Mouse (Mus musculus): Measurements from ENCODE around the gene Nt5c2. TPM values are rescaled to one million over a fixed set of nuclear protein-coding genes. Genes with fewer than 3 reads are reported as not detected.
A peak's percentile ranks its signal among the peaks of the same experiment; 100 is the strongest.

Nt5c2 gene
- polyA plus RNA-seq, 1 experiment from 2014 or later: 45.3 TPM

DNA sequence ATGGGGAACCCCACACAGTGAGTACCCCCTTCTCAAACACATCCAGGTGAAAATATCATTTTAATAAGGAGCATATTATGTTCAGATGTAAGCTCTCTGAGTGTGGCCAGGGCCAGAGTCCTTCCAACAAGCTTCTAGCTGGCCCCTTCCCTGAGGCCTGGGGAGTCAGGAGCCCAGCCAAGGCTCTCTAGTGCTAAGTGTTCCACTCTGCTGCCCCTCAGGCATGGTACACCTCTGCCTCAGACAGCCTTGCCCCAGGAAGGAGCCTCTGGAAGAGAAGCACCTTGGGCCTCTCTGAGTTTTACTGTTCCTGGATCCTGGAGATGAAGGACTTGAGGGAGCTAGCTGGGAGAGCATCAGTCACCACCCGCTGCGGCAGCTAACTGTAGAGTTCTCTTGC lies 135.1 kb downstream of the Nt5c2 start:
- no peaks in the 10 kb centered on the region for H3K9me3 ChIP-seq (ENCODE audit: low read length)
- 91% methylated on average over 2 of the region's 2 CpGs for WGBS
- no peaks in the 10 kb centered on the region for H3K27me3 ChIP-seq (replicated peaks; ENCODE audit: insufficient read depth, low read length)
- H3K4me3 ChIP-seq (ENCODE audit: low read depth, low read length): no peak overlapping the region
- ATAC-seq (no peak), DNase-seq (ENCODE audit: low spot score) (no peak)
- no peaks in the 10 kb centered on the region for H3K36me3 ChIP-seq (ENCODE audit: insufficient read depth, low read length)
- H3K27ac ChIP-seq (ENCODE audit: low read length): no peak overlapping the region
- TF ChIP-seq EP300 (IDR thresholded peaks at IDR 0.05): no peak
- no peak for TF ChIP-seq CTCF (IDR thresholded peaks at IDR 0.05)
- no peaks in the 10 kb centered on the region for H3K4me1 ChIP-seq (ENCODE audit: insufficient read depth, low read depth, low read length)
- no peak overlapping the region for H3K9ac ChIP-seq (replicated peaks; ENCODE audit: low read depth)
- H3K4me2 ChIP-seq (replicated peaks; ENCODE audit: low read depth, low read length): no peak overlapping the region

- Histone ChIP-seq H3K4me3 (ENCODE audit: low read depth, low read length) (no peak overlapping the region), H3K9ac (replicated peaks; ENCODE audit: low read depth) (no peak overlapping the region), H3K27me3 (replicated peaks; ENCODE audit: insufficient read depth, low read length) (no peaks in the 10 kb centered on the region), H3K9me3 (ENCODE audit: low read length) (no peaks in the 10 kb centered on the region), H3K27ac (ENCODE audit: low read length) (no peak overlapping the region), H3K4me1 (ENCODE audit: insufficient read depth, low read depth, low read length) (no peaks in the 10 kb centered on the region), H3K4me2 (replicated peaks; ENCODE audit: low read depth, low read length) (no peak overlapping the region), H3K36me3 (ENCODE audit: insufficient read depth, low read length) (no peaks in the 10 kb centered on the region)
- TF ChIP-seq EP300 (IDR thresholded peaks at IDR 0.05): no peak
- TF ChIP-seq CTCF (IDR thresholded peaks at IDR 0.05): peak; percentile 68
- WGBS: 36% methylated on average over 13 of the region's 13 CpGs
- DNase-seq (ENCODE audit: low spot score): peak; percentile 73
- ATAC-seq: no peak
Measured at GRCm38 (mm10) chr19:46878346-46878745, 136.6 kb downstream of the Nt5c2 start.

GRCm38 (mm10) chr19:46877886-46878285 lies 137.1 kb downstream of the Nt5c2 start:
- no peak overlapping the region for H3K9ac ChIP-seq (replicated peaks; ENCODE audit: low read depth)
- H3K27me3 ChIP-seq (replicated peaks; ENCODE audit: insufficient read depth, low read length): no peaks in the 10 kb centered on the region
- DNase-seq (ENCODE audit: low spot score): no peak
- no peaks in the 10 kb centered on the region for H3K9me3 ChIP-seq (ENCODE audit: low read length)
- no peak overlapping the region for H3K4me2 ChIP-seq (replicated peaks; ENCODE audit: low read depth, low read length)
- H3K36me3 ChIP-seq (ENCODE audit: insufficient read depth, low read length): no peaks in the 10 kb centered on the region
- ATAC-seq: 0 out of 2 replicates have a peak, but pooled peaks have one; percentile 4
- TF ChIP-seq CTCF (IDR thresholded peaks at IDR 0.05): no peak
- no peak for TF ChIP-seq EP300 (IDR thresholded peaks at IDR 0.05)
- H3K27ac ChIP-seq (ENCODE audit: low read length): no peak overlapping the region
- no peaks in the 10 kb centered on the region for H3K4me1 ChIP-seq (ENCODE audit: insufficient read depth, low read depth, low read length)
- WGBS: 78% methylated on average over 13 of the region's 13 CpGs
- H3K4me3 ChIP-seq (ENCODE audit: low read depth, low read length): no peak overlapping the region

- Histone ChIP-seq H3K27ac (ENCODE audit: low read length) (no peak overlapping the region), H3K4me1 (ENCODE audit: insufficient read depth, low read depth, low read length) (no peaks in the 10 kb centered on the region), H3K9me3 (ENCODE audit: low read length) (no peaks in the 10 kb centered on the region), H3K4me3 (ENCODE audit: low read depth, low read length) (no peak overlapping the region), H3K36me3 (ENCODE audit: insufficient read depth, low read length) (no peaks in the 10 kb centered on the region), H3K27me3 (replicated peaks; ENCODE audit: insufficient read depth, low read length) (no peaks in the 10 kb centered on the region), H3K9ac (replicated peaks; ENCODE audit: low read depth) (no peak overlapping the region), H3K4me2 (replicated peaks; ENCODE audit: low read depth, low read length) (no peak overlapping the region)
- TF ChIP-seq CTCF (IDR thresholded peaks at IDR 0.05) (peak; percentile 95), EP300 (IDR thresholded peaks at IDR 0.05) (no peak)
- DNase-seq (ENCODE audit: low spot score) (peak; percentile 83), ATAC-seq (peak; percentile 81)
- WGBS: 37% methylated on average over 12 of the region's 12 CpGs
Measured at GRCm38 (mm10) chr19:46875790-46876189, 139.2 kb downstream of the Nt5c2 start.

DNA sequence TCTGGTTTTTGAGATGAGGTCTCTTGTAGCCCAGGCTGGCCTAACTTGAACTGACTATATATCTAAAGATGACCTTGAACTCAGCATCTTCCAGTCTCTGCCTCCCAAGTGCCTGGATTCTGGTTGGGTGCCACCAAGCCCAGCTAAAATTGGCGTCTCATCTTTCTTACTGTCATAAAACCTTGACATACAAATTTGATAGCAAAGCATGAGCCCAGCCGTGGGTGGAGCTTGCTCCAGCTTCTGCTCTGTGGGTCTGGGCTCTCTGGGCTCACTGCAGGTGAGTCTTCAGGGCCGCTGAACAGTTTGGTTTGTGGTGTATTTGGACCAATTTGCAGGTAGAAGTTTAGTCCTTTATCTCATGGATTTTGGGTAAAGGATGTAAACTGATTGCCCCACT lies 141.0 kb downstream of the Nt5c2 start:
- Histone ChIP-seq H3K4me1 (ENCODE audit: insufficient read depth, low read depth, low read length) (no peaks in the 10 kb centered on the region), H3K36me3 (ENCODE audit: insufficient read depth, low read length) (no peaks in the 10 kb centered on the region), H3K27me3 (replicated peaks; ENCODE audit: insufficient read depth, low read length) (no peaks in the 10 kb centered on the region), H3K9ac (replicated peaks; ENCODE audit: low read depth) (no peak overlapping the region), H3K4me3 (ENCODE audit: low read depth, low read length) (no peak overlapping the region), H3K9me3 (ENCODE audit: low read length) (no peaks in the 10 kb centered on the region), H3K4me2 (replicated peaks; ENCODE audit: low read depth, low read length) (no peak overlapping the region), H3K27ac (ENCODE audit: low read length) (no peak overlapping the region)
- WGBS: 75% methylated on average over 3 of the region's 3 CpGs
- no peak for ATAC-seq
- no peak for DNase-seq (ENCODE audit: low spot score)
- TF ChIP-seq EP300 (IDR thresholded peaks at IDR 0.05) (no peak), CTCF (IDR thresholded peaks at IDR 0.05) (no peak)

DNA sequence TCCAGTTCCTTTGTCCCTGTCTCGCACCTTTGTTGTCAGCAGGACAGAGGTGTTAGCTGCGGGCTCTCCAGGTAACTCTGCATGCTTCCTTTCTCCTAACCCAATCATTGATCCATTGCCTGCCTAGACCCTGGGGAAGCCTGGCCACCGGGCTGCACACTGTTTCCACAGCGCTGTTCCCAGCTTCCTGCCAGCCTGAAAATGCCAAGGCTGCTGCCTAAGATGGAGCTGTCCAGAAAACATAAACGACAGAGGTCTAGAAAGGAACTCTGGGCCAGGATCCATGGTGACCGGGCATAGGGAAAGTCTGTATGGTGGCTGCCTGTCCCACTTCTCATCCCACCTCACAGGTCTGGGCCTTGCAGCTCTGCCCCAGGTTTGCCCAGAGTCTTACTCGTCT lies 143.3 kb downstream of the Nt5c2 start:
- ATAC-seq (no peak), DNase-seq (ENCODE audit: low spot score) (no peak)
- Histone ChIP-seq H3K27me3 (replicated peaks; ENCODE audit: insufficient read depth, low read length) (no peaks in the 10 kb centered on the region), H3K4me1 (ENCODE audit: insufficient read depth, low read depth, low read length) (no peaks in the 10 kb centered on the region), H3K9ac (replicated peaks; ENCODE audit: low read depth) (no peak overlapping the region), H3K9me3 (ENCODE audit: low read length) (no peaks in the 10 kb centered on the region), H3K4me2 (replicated peaks; ENCODE audit: low read depth, low read length) (no peak overlapping the region), H3K36me3 (ENCODE audit: insufficient read depth, low read length) (no peaks in the 10 kb centered on the region), H3K27ac (ENCODE audit: low read length) (no peak overlapping the region), H3K4me3 (ENCODE audit: low read depth, low read length) (no peak overlapping the region)
- 53% methylated on average over 7 of the region's 7 CpGs for WGBS
- TF ChIP-seq CTCF (IDR thresholded peaks at IDR 0.05): no peak
- TF ChIP-seq EP300 (IDR thresholded peaks at IDR 0.05): no peak

DNA sequence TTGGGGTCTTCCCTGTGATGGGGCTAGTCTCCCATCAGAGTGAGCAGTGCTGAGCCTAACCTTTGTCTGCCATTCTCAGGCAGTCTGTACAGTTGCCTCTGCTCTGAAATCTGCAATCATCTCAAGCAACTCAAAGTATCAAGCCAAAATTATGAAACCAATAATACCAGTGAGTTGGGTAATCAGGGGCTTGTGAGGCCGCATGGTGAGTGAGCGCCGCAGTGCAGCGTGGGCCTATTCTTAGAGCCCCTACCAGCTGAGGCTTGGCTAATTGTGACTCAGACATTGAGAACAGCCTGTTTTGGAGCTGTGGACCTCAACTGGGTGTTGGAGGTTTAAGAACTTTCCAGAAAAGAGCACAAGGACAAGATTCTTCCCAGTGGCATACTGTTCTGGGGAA lies 143.9 kb downstream of the Nt5c2 start:
- Histone ChIP-seq H3K9me3 (ENCODE audit: low read length) (no peaks in the 10 kb centered on the region), H3K9ac (replicated peaks; ENCODE audit: low read depth) (no peak overlapping the region), H3K4me1 (ENCODE audit: insufficient read depth, low read depth, low read length) (no peaks in the 10 kb centered on the region), H3K4me2 (replicated peaks; ENCODE audit: low read depth, low read length) (no peak overlapping the region), H3K36me3 (ENCODE audit: insufficient read depth, low read length) (no peaks in the 10 kb centered on the region), H3K27ac (ENCODE audit: low read length) (no peak overlapping the region), H3K4me3 (ENCODE audit: low read depth, low read length) (no peak overlapping the region), H3K27me3 (replicated peaks; ENCODE audit: insufficient read depth, low read length) (no peaks in the 10 kb centered on the region)
- TF ChIP-seq CTCF (IDR thresholded peaks at IDR 0.05) (no peak), EP300 (IDR thresholded peaks at IDR 0.05) (no peak)
- no peak for ATAC-seq
- 92% methylated on average over 4 of the region's 4 CpGs for WGBS
- no peak for DNase-seq (ENCODE audit: low spot score)

All from lung, postnatal 0 days (tissue).